Mouse (Mus musculus): ENCODE measurements around the gene Mb21d2. TPM values are rescaled to one million over a fixed set of nuclear protein-coding genes. Genes with fewer than 3 reads are reported as not detected.

Mb21d2 gene
- polyA plus RNA-seq, 1 experiment from 2014 or later: 13.5 TPM

DNA sequence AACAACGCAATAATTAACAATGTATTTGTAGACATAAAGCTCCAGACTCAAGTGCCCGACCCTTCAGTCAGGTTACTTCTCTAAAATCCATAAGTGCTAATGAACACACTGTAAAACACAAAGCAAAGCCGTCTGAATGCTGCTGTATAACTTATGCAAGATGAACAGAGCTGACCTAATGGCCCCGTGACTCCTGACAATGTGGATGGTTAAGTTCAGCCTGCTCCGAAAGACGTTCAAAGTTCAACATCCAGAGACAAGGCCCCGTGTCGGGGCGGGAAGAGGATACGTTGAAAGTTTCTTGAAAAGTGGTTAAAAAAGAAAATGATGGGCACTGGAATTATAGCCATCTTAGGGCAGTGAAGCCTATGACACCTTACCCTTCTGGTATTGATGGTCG is 83.3 kb downstream of the Mb21d2 start:
- Histone ChIP-seq H3K27ac (no peak overlapping the region), H3K4me1 (peaks cover 13% of the 10 kb centered on the region), H3K9me3 (0 out of 2 replicates have a peak, but pooled peaks cover 6% of the 10 kb centered on the region), H3K9ac (no peak overlapping the region), H3K36me3 (peaks cover 5% of the 10 kb centered on the region; the same call in 1 of the 2 replicates), H3K4me2 (replicated peaks) (no peak overlapping the region), H3K4me3 (no peak overlapping the region), H3K27me3 (replicated peaks) (no peaks in the 10 kb centered on the region; the same call in 1 of the 2 replicates)
- 85% methylated on average over 11 of the region's 11 CpGs for WGBS
- no peak for ATAC-seq (ENCODE audit: low FRiP score, low read depth)

DNA sequence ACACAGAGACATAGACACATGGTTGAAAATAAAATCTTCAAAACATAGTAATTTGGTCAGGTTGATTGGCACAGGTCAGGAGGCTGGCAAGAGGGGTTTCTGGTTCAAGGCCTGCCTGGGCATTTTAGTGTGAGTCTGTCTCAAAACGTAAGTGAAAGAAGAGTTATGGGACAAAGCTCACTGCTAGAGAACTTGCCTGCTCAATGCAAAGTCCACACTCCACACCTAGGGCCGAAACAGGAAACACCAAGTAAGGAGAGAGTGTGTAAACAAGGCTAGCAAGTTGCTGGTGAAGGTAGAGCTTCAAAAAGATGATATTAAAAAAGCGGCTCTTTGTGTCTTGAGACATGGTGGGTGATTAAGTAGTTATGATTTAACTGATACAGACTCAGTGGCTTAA is 84.1 kb downstream of the Mb21d2 start:
- no peak overlapping the region for H3K27ac ChIP-seq
- H3K9ac ChIP-seq: no peak overlapping the region
- no peak for ATAC-seq (ENCODE audit: low FRiP score, low read depth)
- H3K4me2 ChIP-seq (replicated peaks): no peak overlapping the region
- peaks cover 9% of the 10 kb centered on the region for H3K4me1 ChIP-seq
- H3K36me3 ChIP-seq: peaks cover 5% of the 10 kb centered on the region; the same call in 1 of the 2 replicates
- WGBS: 87% methylated on average over 3 of the region's 3 CpGs
- no peaks in the 10 kb centered on the region; the same call in 1 of the 2 replicates for H3K27me3 ChIP-seq (replicated peaks)
- H3K9me3 ChIP-seq: 0 out of 2 replicates have a peak, but pooled peaks cover 6% of the 10 kb centered on the region
- no peak overlapping the region for H3K4me3 ChIP-seq

DNA sequence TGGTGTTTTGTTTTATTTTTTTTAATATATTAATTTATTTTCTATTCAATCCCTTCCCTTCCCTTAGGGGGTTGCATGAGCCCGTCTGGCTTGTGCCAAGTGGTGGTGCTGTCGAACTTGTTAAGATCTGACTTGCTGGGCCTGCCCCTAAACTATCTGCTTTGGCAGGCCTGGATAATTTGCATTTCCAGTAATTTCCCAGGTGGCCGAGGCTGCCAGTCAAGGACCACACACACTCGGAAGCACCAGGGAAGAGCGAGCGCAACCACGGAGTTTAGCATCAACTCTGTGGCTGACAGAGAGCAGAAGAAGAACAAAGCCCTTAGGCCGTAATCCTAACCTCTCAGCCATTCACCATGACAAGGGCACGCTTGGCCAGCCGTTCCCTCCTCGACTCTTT is 88.4 kb downstream of the Mb21d2 start:
- 6% methylated on average over 11 of the region's 11 CpGs for WGBS
- no peak overlapping the region for H3K9ac ChIP-seq

DNA sequence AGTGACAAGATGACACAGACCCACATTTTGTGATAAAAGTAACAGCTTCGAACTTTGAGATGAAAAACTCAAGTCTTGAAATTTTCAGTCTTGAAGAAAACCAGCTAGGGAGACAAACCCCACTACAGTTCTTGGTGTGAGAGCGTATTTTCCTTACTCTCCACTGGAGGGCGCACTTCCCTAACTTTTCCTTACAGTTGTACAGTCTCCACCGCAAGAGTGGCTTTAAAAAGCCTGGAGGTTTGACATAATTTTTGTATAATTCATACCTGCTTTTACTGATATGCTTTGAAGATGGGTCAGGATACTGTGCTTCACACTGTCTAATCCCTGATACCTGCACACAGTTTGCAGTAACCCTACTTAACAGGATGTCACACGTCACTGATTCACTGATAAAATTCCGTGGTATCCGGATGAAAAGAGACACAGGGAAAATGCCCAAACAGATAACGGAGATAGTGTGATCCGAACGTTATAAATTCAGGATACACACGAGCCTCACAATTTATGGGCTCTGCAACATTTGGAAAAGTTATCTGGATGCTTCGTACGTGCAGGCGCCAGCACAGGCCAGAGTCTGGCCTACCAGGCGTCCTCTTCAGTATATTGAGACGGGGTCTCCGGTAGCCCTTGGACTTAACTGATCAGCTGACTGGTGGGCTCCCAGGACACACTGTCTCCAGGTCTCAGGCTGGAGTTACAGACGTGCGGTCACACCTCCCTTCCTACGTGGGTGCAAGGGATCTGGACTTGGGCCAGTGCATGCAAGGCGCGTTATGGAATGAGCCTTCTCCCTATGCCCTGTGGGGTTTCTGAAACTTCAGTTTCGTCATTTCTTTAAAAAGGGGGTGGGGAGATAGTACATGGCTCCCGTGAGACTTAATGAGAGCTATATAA is 89.1 kb downstream of the Mb21d2 start:
- WGBS: 60% methylated on average over 24 of the region's 24 CpGs
- peaks cover 9% of the 10 kb centered on the region for H3K4me1 ChIP-seq
- H3K27ac ChIP-seq: no peak overlapping the region
- no peaks in the 10 kb centered on the region for H3K9me3 ChIP-seq
- no peaks in the 10 kb centered on the region for H3K36me3 ChIP-seq
- no peak overlapping the region for H3K4me3 ChIP-seq
- no peaks in the 10 kb centered on the region for H3K27me3 ChIP-seq (replicated peaks)
- peak; percentile 48 for ATAC-seq (ENCODE audit: low FRiP score, low read depth)
- H3K4me2 ChIP-seq (replicated peaks): no peak overlapping the region
- no peak overlapping the region for H3K9ac ChIP-seq

More for the DNA sequence above, 88.4 kb downstream of the Mb21d2 start:
- ATAC-seq (ENCODE audit: low FRiP score, low read depth): peak; percentile 42
- H3K36me3 ChIP-seq: no peaks in the 10 kb centered on the region
- H3K27ac ChIP-seq: no peak overlapping the region
- no peaks in the 10 kb centered on the region for H3K9me3 ChIP-seq
- H3K4me3 ChIP-seq: no peak overlapping the region
- H3K27me3 ChIP-seq (replicated peaks): no peaks in the 10 kb centered on the region
- H3K4me2 ChIP-seq (replicated peaks): peak overlapping the region; percentile 36
- peaks cover 9% of the 10 kb centered on the region for H3K4me1 ChIP-seq

DNA sequence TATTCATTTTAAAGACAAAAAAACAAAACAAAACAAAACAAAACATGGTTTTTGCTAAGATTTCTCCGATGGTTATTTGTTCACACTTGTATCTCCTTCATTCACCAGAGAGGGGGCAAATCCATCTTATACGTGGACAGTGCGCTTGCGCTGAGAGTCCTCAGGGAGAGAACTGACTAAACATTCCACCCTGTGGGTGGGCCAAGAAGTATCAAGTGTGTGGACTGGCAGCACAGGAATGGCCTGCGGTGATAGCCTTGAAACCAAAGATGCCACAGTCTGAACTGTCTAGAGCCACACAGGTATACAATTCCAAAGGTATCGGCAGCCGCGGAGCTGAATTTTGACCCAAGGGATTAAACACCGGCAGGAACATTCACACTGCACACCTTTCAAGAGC is 89.9 kb downstream of the Mb21d2 start:
- peaks cover 9% of the 10 kb centered on the region for H3K4me1 ChIP-seq
- WGBS: 88% methylated on average over 9 of the region's 9 CpGs
- no peak for ATAC-seq (ENCODE audit: low FRiP score, low read depth)
- H3K4me2 ChIP-seq (replicated peaks): no peak overlapping the region
- no peaks in the 10 kb centered on the region for H3K27me3 ChIP-seq (replicated peaks)
- no peaks in the 10 kb centered on the region for H3K36me3 ChIP-seq
- H3K4me3 ChIP-seq: no peak overlapping the region
- no peak overlapping the region for H3K9ac ChIP-seq
- no peaks in the 10 kb centered on the region for H3K9me3 ChIP-seq
- no peak overlapping the region for H3K27ac ChIP-seq

DNA sequence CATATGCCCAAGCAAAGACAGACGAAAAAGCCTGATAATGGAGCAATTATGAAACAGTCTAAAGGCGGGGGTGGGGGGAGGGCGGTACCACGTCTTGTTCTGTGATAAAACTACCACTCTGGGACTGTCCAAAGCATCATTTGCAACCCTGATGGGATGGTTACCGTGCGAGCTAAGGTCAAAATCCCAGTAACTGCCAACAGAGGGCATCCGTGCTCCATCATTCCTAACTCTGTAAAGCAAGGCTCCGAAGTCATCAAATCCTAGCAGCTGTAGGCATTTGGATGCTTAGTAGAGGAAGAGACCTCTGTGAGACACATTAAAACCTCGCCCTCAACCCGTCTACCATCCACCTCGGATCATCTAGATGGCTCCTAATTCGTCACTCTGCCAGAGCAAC is 91.5 kb downstream of the Mb21d2 start:
- Histone ChIP-seq H3K27me3 (replicated peaks) (no peaks in the 10 kb centered on the region), H3K27ac (no peak overlapping the region), H3K36me3 (no peaks in the 10 kb centered on the region), H3K9me3 (no peaks in the 10 kb centered on the region), H3K9ac (no peak overlapping the region), H3K4me2 (replicated peaks) (no peak overlapping the region), H3K4me1 (peaks cover 12% of the 10 kb centered on the region), H3K4me3 (no peak overlapping the region)
- no peak for ATAC-seq (ENCODE audit: low FRiP score, low read depth)
- 18% methylated on average over 12 of the region's 12 CpGs for WGBS

DNA sequence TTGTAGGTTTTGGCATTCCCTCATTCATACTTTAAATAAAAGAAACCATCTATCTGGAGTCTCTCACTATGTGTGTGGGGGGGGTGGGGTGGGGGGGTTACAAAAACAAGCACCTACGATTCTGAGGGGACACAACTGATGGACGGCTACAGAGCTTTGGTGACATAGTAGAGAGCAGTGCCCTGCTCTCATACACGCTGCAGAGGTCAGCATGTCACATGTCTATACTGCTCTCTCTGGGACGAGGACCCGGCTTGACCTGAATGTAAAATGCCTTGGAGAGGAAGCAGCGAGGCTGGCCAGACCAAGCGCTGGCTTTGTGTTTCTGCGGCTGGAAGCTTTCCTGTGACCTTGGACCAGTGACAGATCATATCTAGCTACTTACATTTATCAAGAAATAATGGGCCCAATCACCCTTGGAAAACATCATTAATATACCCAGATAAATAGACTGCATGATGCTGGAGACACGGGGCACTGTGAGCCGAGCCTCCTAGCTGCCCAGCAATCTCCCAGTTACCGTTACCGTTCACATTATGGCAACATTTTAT is 97.3 kb downstream of the Mb21d2 start:
- 0 out of 2 replicates have a peak, but pooled peaks cover 11% of the 10 kb centered on the region for H3K4me1 ChIP-seq
- no peaks in the 10 kb centered on the region for H3K27me3 ChIP-seq (replicated peaks)
- WGBS: 57% methylated on average over 12 of the region's 12 CpGs
- no peaks in the 10 kb centered on the region for H3K9me3 ChIP-seq
- no peak overlapping the region for H3K4me2 ChIP-seq (replicated peaks)
- no peak overlapping the region for H3K27ac ChIP-seq
- no peak overlapping the region for H3K4me3 ChIP-seq
- peaks cover 11% of the 10 kb centered on the region for H3K36me3 ChIP-seq
- ATAC-seq (ENCODE audit: low FRiP score, low read depth): no peak
- H3K9ac ChIP-seq: no peak overlapping the region

DNA sequence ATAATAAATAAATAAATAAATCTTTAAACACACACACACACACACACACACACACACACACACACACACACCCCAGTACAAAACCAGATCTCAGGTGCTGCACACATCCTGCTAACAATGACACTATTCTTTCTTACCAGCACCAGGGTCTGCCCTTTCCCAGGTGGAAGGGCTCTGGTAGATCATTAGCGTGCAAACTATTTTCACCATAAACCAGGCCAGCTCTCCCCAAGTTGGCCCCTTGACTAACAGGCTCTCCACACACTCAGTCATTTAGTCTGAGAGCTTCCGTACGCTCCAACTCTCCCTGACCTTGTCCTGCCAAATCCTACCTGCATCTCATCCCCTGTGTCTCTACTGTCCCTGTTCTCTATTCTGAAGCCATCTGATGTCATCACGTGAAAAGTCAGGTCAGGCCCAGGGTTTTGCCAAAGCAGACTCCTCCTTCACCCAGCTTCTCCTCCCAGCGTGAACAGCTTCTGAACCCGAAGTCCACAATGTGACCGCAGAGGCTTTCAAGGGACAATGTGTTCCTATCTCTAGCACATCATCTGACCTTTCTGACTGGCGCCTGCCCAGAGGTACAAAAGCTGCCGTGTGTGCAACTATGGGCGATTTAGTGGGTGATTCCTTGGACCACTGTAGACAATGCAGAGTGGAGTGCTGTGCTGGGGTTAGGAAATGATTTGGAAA is 100.1 kb downstream of the Mb21d2 start:
- Histone ChIP-seq H3K27me3 (replicated peaks) (no peaks in the 10 kb centered on the region), H3K4me2 (replicated peaks) (no peak overlapping the region), H3K27ac (no peak overlapping the region), H3K4me1 (0 out of 2 replicates have a peak, but pooled peaks cover 11% of the 10 kb centered on the region), H3K9ac (no peak overlapping the region), H3K4me3 (no peak overlapping the region), H3K36me3 (peaks cover 15% of the 10 kb centered on the region), H3K9me3 (no peaks in the 10 kb centered on the region)
- ATAC-seq (ENCODE audit: low FRiP score, low read depth): no peak
- WGBS: 91% methylated on average over 10 of the region's 10 CpGs

DNA sequence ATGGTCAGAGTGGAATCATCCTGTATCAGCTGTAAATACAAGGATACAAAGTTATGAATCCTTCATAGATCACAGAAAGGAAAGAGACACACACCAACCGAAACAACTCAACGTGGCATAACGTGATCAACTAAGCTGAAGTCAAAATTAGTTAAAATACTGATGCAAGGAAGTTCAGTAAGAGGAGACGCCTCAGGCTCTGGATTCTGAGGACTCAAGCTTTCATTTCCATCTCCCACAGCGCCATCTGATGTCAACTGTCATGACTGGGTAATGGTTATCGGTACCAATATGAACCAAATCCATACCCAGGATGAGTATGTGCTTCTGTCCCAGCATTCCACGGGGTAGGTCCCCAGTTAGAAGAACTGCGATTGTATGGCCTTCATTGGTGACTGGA is 104.7 kb downstream of the Mb21d2 start:
- WGBS: 93% methylated on average over 8 of the region's 8 CpGs
- Histone ChIP-seq H3K4me2 (replicated peaks) (no peak overlapping the region), H3K4me1 (0 out of 2 replicates have a peak, but pooled peaks cover 4% of the 10 kb centered on the region), H3K27ac (no peak overlapping the region), H3K9ac (no peak overlapping the region), H3K4me3 (no peak overlapping the region), H3K36me3 (peaks cover 15% of the 10 kb centered on the region), H3K27me3 (replicated peaks) (no peaks in the 10 kb centered on the region), H3K9me3 (no peaks in the 10 kb centered on the region)
- ATAC-seq (ENCODE audit: low FRiP score, low read depth): no peak

DNA sequence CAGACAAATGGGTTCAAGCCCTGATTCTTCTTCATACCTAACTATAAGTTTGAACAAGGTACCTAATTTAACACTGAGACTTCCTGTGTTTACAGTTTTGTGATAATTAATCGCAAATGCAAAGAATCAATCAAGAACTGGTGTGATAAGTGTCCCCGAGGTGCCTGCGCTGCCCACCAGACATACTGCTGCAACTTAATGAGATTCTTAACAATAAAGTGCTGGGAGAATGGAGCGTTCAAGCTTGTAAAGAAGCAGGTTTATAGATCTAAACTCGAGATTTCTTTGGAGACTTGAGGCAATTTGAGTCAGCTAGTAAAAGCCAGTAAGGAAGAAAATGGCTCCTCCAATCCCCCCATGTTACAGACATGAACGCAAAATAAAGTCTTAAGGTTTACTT is 107.7 kb downstream of the Mb21d2 start:
- WGBS: 59% methylated on average over 6 of the region's 6 CpGs
- Histone ChIP-seq H3K36me3 (0 out of 2 replicates have a peak, but pooled peaks cover 4% of the 10 kb centered on the region), H3K4me3 (no peak overlapping the region), H3K9ac (no peak overlapping the region), H3K9me3 (no peaks in the 10 kb centered on the region), H3K4me2 (replicated peaks) (no peak overlapping the region), H3K27ac (no peak overlapping the region), H3K4me1 (0 out of 2 replicates have a peak, but pooled peaks cover 4% of the 10 kb centered on the region), H3K27me3 (replicated peaks) (no peaks in the 10 kb centered on the region)
- ATAC-seq (ENCODE audit: low FRiP score, low read depth): no peak

DNA sequence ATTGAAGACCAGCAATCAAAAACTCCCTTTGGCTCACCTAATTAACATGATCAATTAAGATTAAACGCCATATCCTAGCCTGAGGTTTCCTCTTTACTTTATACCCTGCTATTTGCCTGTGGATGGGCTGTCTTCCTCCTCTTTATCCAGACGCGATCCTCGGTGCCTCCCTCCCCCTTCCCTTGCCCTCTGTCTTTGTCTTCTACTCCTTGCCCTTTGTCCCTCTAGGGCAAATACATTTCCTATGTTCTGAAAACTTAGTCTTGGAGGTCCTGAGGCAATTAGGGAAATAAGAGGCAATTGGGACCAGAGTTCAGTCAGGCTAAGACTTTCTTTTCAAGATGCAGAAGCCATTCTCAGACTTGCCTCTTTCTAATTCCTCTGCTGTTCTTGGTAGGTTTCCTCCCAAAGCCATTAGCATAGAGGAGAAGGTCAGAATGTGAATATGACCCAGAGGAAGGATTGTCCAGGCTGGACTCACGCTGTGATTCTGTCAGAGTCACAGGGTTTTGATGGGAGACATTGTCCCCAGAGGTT is 110.7 kb downstream of the Mb21d2 start:
- no peak for ATAC-seq (ENCODE audit: low FRiP score, low read depth)
- H3K36me3 ChIP-seq: no peaks in the 10 kb centered on the region

DNA sequence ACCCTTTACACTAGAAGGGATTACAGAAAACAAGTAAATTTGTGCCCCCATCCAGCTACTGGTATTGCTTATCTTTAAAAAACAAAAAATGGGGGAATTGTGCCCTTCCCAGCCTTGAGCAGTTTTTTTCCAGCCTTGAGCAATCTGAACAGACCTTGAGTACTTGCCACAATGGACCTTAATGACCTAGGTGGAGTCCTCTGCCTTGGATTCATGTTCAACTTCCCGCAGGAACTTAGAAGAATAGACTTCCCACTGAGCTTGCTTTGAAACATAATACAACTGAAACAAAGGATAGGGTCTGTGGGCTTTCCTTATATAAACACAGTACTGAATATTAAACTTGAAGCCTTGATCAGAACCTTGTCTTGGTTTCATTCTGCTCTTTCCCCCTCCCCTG is 116.2 kb downstream of the Mb21d2 start:
- H3K27me3 ChIP-seq (replicated peaks): no peaks in the 10 kb centered on the region
- 0 out of 2 replicates have a peak, but pooled peaks cover 6% of the 10 kb centered on the region for H3K9me3 ChIP-seq
- ATAC-seq (ENCODE audit: low FRiP score, low read depth): no peak
- H3K27ac ChIP-seq: no peak overlapping the region
- 79% methylated on average over 1 of the region's 1 CpGs for WGBS
- H3K36me3 ChIP-seq: no peaks in the 10 kb centered on the region
- no peak overlapping the region for H3K4me2 ChIP-seq (replicated peaks)
- no peak overlapping the region for H3K4me3 ChIP-seq
- no peak overlapping the region for H3K9ac ChIP-seq
- no peaks in the 10 kb centered on the region for H3K4me1 ChIP-seq

More for the DNA sequence above, 110.7 kb downstream of the Mb21d2 start:
- Histone ChIP-seq H3K9me3 (no peaks in the 10 kb centered on the region), H3K4me2 (replicated peaks) (no peak overlapping the region), H3K4me3 (no peak overlapping the region), H3K27ac (no peak overlapping the region), H3K9ac (no peak overlapping the region), H3K27me3 (replicated peaks) (no peaks in the 10 kb centered on the region), H3K4me1 (0 out of 2 replicates have a peak, but pooled peaks cover 4% of the 10 kb centered on the region)
- WGBS: 49% methylated on average over 5 of the region's 5 CpGs
